Mouse (Mus musculus) embryonic fibroblast, embryonic 13.5 days (primary cell): ENCODE results near the gene Tmem74b. TPM values are rescaled to one million over a fixed set of nuclear protein-coding genes. Genes with fewer than 3 reads are reported as not detected.

Source experiments
- H3K27ac ChIP-seq: 2 replicates; pipeline ENCODE4 v1.5.1; 2012; ENCODE audit warnings: low read length, control low read depth, inconsistent platforms; ENCODE audit not compliant: insufficient read depth
- H3K4me1 ChIP-seq: 2 replicates; pipeline ENCODE4 v1.6.1; 2011; ENCODE audit warnings: low read length; ENCODE audit not compliant: control insufficient read depth, insufficient read depth
- H3K4me3 ChIP-seq: 2 replicates; pipeline ENCODE4 v1.5.1; 2011; ENCODE audit warnings: mild to moderate bottlenecking, control low read depth, low read length; ENCODE audit not compliant: insufficient read depth
- CTCF ChIP-seq: IDR thresholded peaks from 2 replicates; pipeline ENCODE4 v1.5.1; 2011; ENCODE audit warnings: mild to moderate bottlenecking, control low read depth, low read length, moderate library complexity, borderline replicate concordance; ENCODE audit not compliant: insufficient read depth
- POLR2A ChIP-seq: IDR thresholded peaks from 2 replicates; pipeline ENCODE4 v1.6.1; 2011; ENCODE audit warnings: low read depth, mild to moderate bottlenecking, control low read depth, low read length, moderate library complexity
- polyA plus RNA-seq: library from polyadenylated mRNA; stranded (reverse); fragments of >200 nt; gene quantifications from 2 replicates; pipeline ENCODE4 v1.2.4, GENCODE M21; 2011; ENCODE audit warnings: low read depth; ENCODE audit not compliant: missing spikeins, insufficient read length

The Tmem74b gene
- not detected in 2 replicates for polyA plus RNA-seq

- Histone ChIP-seq H3K4me3 (peak within 1 kb of the TSS; percentile 20), H3K4me1 (peaks cover 5% of the 10 kb centered on the region; the same call in 1 of the 2 replicates), H3K27ac (no peak within 1 kb of the TSS)
- TF ChIP-seq CTCF (no peak), POLR2A (no peak)
Observed at GRCm38 (mm10) chr2:151701231-151702145, at the start of gene Tmem74b. Tmem74b (plus strand) TSS chr2:151702008.

- Histone ChIP-seq H3K4me1 (no peaks in the 10 kb centered on the region), H3K4me3 (no peak overlapping the region)
- TF ChIP-seq CTCF, result no peak
Observed at GRCm38 (mm10) chr2:151652053-151652452, 49.8 kb upstream of the Tmem74b start.

GRCm38 (mm10) chr2:151668433-151668832 lies 33.4 kb upstream of the Tmem74b start, which contains the start of gene Rad21l:
Rad21l (minus strand) TSS chr2:151668533.
- H3K4me1 ChIP-seq, result no peaks in the 10 kb centered on the region
- H3K27ac ChIP-seq, result no peak within 1 kb of the TSS
- TF ChIP-seq CTCF, result no peak
- no peak for TF ChIP-seq POLR2A
- no peak within 1 kb of the TSS for H3K4me3 ChIP-seq

More at GRCm38 (mm10) chr2:151652053-151652452, 49.8 kb upstream of the Tmem74b start:
- H3K27ac ChIP-seq, result no peak overlapping the region

- H3K4me3 ChIP-seq, result no peak overlapping the region
- TF ChIP-seq POLR2A (no peak), CTCF (no peak)
- no peak overlapping the region for H3K27ac ChIP-seq
- H3K4me1 ChIP-seq, result no peaks in the 10 kb centered on the region
Observed at GRCm38 (mm10) chr2:151670026-151670967, 31.5 kb upstream of the Tmem74b start.

- Histone ChIP-seq H3K4me3 (no peak overlapping the region), H3K27ac (no peak overlapping the region), H3K4me1 (no peaks in the 10 kb centered on the region)
- TF ChIP-seq POLR2A, result no peak
- TF ChIP-seq CTCF, result no peak
Observed at GRCm38 (mm10) chr2:151670968-151671329, 30.9 kb upstream of the Tmem74b start.

- Histone ChIP-seq H3K4me3 (no peak overlapping the region), H3K27ac (no peak overlapping the region), H3K4me1 (no peaks in the 10 kb centered on the region)
- TF ChIP-seq CTCF (no peak), POLR2A (no peak)
Observed at GRCm38 (mm10) chr2:151676234-151676633, 25.6 kb upstream of the Tmem74b start.

- TF ChIP-seq CTCF, result peak; percentile 36; the same call in 1 of the 2 replicates
- no peak for TF ChIP-seq POLR2A
Observed at GRCm38 (mm10) chr2:151682357-151682756, 19.5 kb upstream of the Tmem74b start.

GRCm38 (mm10) chr2:151682976-151683375 lies 18.8 kb upstream of the Tmem74b start:
- no peak overlapping the region for H3K4me3 ChIP-seq
- TF ChIP-seq POLR2A, result no peak
- no peak for TF ChIP-seq CTCF
- H3K4me1 ChIP-seq, result no peaks in the 10 kb centered on the region
- no peak overlapping the region for H3K27ac ChIP-seq

More at GRCm38 (mm10) chr2:151682357-151682756, 19.5 kb upstream of the Tmem74b start:
- H3K4me1 ChIP-seq, result no peaks in the 10 kb centered on the region
- H3K27ac ChIP-seq, result no peak overlapping the region
- H3K4me3 ChIP-seq, result no peak overlapping the region

GRCm38 (mm10) chr2:151702146-151702850 lies 490 bp downstream of the Tmem74b start:
- TF ChIP-seq CTCF, result 0 out of 2 replicates have a peak, but pooled peaks have one; percentile 8
- TF ChIP-seq POLR2A, result no peak
- Histone ChIP-seq H3K27ac (no peak overlapping the region), H3K4me3 (peak overlapping the region; percentile 20)

More at GRCm38 (mm10) chr2:151702146-151702850, 490 bp downstream of the Tmem74b start:
- peaks cover 5% of the 10 kb centered on the region; the same call in 1 of the 2 replicates for H3K4me1 ChIP-seq
